Comparison of ENCODE assay signal across 1 mouse cellular context in genomic region chr17:36240637-36241213, GRCm38 (mm10).
TF ChIP-seq lines count a peak whose summit lies in the region.

No protein-coding gene starts in this region.

TF ChIP-seq in CH12.LX, 34 proteins besides CTCF, POLR2A, EP300 and RAD21:
- TF ChIP-seq ZC3H11A (IDR thresholded peaks at IDR 0.05; ENCODE audit: low read depth, low read length), result no peak
- no peak for TF ChIP-seq MAFK (IDR thresholded peaks at IDR 0.05; ENCODE audit: insufficient replicate concordance, low read length)
- TF ChIP-seq IRF4 (IDR thresholded peaks at IDR 0.05; ENCODE audit: low read depth, low read length), result no peak
- TF ChIP-seq MAX (IDR thresholded peaks at IDR 0.05; ENCODE audit: low read length), result no peak
- TF ChIP-seq KAT2A (IDR thresholded peaks at IDR 0.05; ENCODE audit: insufficient replicate concordance, low read length), result no peak
- no peak for TF ChIP-seq ETS1 (conservative IDR thresholded peaks at IDR 0.05; ENCODE audit: low read depth, low read length)
- no peak for TF ChIP-seq TBP (conservative IDR thresholded peaks at IDR 0.05; ENCODE audit: low read depth, low read length)
- TF ChIP-seq RCOR1 (conservative IDR thresholded peaks at IDR 0.05; ENCODE audit: low read depth, low read length), result no peak
- TF ChIP-seq USF2 (conservative IDR thresholded peaks at IDR 0.05; ENCODE audit: low read depth, low read length), result no peak
- no peak for TF ChIP-seq ZNF384 (IDR thresholded peaks at IDR 0.05; ENCODE audit: low read depth, low read length)
- TF ChIP-seq ZMIZ1 (IDR thresholded peaks at IDR 0.05; ENCODE audit: low read depth, low read length), result no peak
- no peak for TF ChIP-seq JUND (conservative IDR thresholded peaks at IDR 0.05; ENCODE audit: low read depth, low read length)
